Mouse (Mus musculus): ENCODE measurements around the gene Mettl2. TPM values are rescaled to one million over a fixed set of nuclear protein-coding genes. Genes with fewer than 3 reads are reported as not detected.
"Not testable (repeated sequence)": the region's sequence is repeated elsewhere in the genome, so short reads cannot be mapped to it uniquely, and the experiment has no call there.

Mettl2 gene
- total RNA-seq (2021): 10 to 100 TPM; 13.0 to 13.7 TPM
- long read RNA-seq, experiment 1, partial matches to known transcripts: 1 of 11 reads
- long read RNA-seq, experiment 1, other reads (novel, unspliced or antisense): 7 of 11 reads
- long read RNA-seq, experiment 2, transcript Mettl2-201 (9 exons, 1,867 nt): major isoform, 5 of 9 reads
- long read RNA-seq, experiment 2, partial matches to known transcripts: 1 of 9 reads
- long read RNA-seq, experiment 2, other reads (novel, unspliced or antisense): 3 of 9 reads

GRCm38 (mm10) chr11:105125735-105126519 lies at the start of gene Mettl2:
Gene Mettl2, plus strand, starts transcription at chr11:105126425.
- DNase-seq (ENCODE audit: low spot score in 2 of 2): peak; percentile 84

GRCm38 (mm10) chr11:105112448-105112847 lies 13.8 kb upstream of the Mettl2 start:
- DNase-seq (ENCODE audit: low spot score in 2 of 2): not testable (repeated sequence)

- DNase-seq (ENCODE audit: low spot score in 2 of 2): no peak
These were observed 8.4 kb upstream of the Mettl2 start for GRCm38 (mm10) chr11:105117814-105118213.

- DNase-seq (ENCODE audit: low spot score in 2 of 2): no peak
These were observed 5.6 kb upstream of the Mettl2 start for GRCm38 (mm10) chr11:105120551-105121061.

- not testable (repeated sequence) for DNase-seq (ENCODE audit: low spot score in 2 of 2)
These were observed 4.4 kb upstream of the Mettl2 start for GRCm38 (mm10) chr11:105121792-105122191.

DNA sequence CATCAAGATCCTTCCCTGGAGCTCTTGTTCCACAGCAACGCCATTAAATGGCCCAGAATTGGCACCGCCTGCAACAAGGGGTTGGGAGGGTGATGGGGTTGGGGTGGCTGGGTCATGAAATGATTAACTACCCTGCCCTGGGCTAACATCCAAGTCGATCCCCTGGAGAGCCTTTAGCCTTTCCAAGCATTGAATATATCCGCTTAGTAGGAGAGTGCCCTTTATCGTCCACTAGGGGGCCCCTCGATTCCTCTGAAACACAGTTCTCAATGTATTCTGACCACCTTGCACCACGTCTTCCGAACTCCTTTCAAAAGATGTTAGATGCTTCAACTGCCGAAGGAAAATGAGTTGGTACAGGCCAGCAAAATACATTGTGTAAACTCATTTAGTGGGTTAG lies 2.2 kb upstream of the Mettl2 start:
- no peak for DNase-seq (ENCODE audit: low spot score in 2 of 2)

DNA sequence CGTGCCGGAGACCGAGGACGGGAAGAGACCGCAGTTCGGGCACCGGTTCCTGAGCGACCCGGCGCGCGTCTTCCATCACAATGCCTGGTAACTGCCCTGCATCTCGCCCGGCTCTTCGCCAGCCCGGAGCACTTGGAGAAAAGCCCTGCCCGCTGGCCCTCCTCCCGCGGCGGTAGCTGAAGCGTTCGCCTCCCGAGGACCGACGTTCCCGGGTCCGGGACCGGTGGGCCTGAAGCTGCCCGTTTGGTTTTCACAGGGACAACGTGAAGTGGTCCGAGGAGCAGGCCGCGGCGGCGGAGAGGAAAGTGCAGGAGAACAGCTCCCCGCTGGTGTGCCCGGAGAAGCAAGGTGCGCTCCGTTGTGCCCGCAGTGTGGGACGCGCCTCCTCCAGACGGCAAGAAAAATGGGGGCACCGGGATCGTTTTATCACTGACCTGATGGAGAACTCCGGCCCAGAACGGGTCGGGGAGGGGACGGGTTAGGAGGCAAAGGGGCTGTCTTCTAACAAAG lies 350 bp downstream of the Mettl2 start:
- no peak for DNase-seq (ENCODE audit: low spot score in 2 of 2)

DNA sequence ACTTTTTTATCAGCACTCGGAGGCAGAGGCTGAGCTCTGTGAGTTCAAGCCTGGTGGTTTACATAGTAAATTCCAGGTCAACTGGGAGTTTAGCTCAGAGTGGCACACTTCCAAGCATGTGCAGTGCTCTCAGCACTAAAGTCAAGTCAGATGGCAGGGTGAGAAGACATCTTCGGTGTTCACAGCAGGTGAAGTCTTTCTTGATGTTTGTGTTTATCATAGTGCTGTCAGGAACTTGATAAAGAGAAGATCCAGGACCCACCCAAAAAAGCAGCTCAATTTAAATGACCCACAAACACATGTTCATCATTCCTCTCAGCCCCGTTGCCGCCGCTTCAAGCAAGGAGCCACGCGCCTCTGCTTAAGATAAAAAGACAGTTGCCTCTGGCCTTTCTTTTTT lies 9.5 kb downstream of the Mettl2 start:
- DNase-seq (ENCODE audit: low spot score in 2 of 2): no peak

DNA sequence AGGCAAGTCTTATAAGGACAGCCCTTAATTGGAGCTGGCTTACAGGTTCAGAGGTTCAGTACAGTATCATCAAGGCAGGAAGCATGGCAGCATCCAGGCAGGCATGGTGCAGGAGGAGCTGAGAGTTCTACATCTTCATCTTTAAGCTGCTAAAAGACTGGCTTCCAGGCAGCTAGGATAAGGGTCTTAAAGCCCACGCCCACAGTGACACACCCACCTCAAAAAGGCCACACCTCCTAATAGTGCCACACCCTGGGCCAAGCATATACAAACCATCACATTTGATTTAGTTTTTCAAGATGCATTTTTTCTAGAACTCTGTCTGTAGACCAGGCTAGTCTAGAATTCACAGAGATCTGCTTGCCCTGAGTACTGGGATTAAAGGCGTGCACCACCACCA lies 11.0 kb downstream of the Mettl2 start:
- not testable (repeated sequence) for DNase-seq (ENCODE audit: low spot score in 2 of 2)

- DNase-seq (ENCODE audit: low spot score in 2 of 2): not testable (repeated sequence)
These were observed 14.3 kb downstream of the Mettl2 start for GRCm38 (mm10) chr11:105140512-105140911.

GRCm38 (mm10) chr11:105141115-105141514 lies 14.9 kb downstream of the Mettl2 start:
- no peak for DNase-seq (ENCODE audit: low spot score in 2 of 2)

DNA sequence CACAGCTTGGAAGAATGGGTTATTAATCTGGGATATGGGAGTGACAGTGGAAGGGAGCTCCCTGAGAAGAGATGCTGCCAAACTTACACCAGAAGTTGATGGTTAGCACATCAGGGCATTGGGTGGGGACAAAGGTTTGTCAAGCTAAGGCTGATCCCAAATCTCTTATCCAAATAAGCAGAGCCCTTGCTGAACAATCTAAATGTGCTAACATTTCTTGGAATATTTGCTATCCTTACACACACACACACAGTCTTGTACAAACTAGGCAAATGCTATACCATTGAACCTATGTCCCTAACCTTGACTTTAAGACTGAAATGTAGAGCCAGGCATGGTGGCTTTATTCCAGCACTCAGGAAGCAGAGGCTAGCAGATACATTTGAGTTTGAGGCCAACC lies 17.3 kb downstream of the Mettl2 start:
- no peak for DNase-seq (ENCODE audit: low spot score in 2 of 2)

DNA sequence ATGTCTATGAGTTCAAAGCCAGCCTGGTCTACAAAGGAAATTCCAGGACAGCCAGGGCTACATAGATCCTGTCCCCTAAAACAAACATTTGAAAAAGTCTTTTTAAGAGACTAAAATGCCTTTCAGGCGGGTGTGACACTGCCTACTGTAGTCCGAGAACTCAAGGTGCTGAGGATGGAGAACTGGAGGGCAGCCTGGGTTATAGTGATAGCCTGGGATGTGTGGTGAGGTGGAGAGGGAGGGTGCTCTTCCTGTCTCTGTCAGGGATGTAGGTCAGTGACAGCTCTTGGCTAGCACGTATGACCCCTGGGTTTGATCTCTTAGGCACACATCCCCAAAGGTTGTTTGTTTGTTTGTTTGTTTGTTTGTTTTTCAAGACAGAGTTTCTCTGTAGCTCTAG lies 17.9 kb downstream of the Mettl2 start:
- DNase-seq (ENCODE audit: low spot score in 2 of 2): no peak

GRCm38 (mm10) chr11:105144508-105145210 lies 18.4 kb downstream of the Mettl2 start:
- DNase-seq (ENCODE audit: low spot score in 2 of 2): no peak

GRCm38 (mm10) chr11:105145211-105145610 lies 19.0 kb downstream of the Mettl2 start:
- DNase-seq (ENCODE audit: low spot score in 2 of 2): no peak

GRCm38 (mm10) chr11:105146593-105146992 lies 20.4 kb downstream of the Mettl2 start, which contains the start of gene Gm10842:
Gene Gm10842, plus strand, starts transcription at chr11:105146893.
- no peak for DNase-seq (ENCODE audit: low spot score in 2 of 2)

DNA sequence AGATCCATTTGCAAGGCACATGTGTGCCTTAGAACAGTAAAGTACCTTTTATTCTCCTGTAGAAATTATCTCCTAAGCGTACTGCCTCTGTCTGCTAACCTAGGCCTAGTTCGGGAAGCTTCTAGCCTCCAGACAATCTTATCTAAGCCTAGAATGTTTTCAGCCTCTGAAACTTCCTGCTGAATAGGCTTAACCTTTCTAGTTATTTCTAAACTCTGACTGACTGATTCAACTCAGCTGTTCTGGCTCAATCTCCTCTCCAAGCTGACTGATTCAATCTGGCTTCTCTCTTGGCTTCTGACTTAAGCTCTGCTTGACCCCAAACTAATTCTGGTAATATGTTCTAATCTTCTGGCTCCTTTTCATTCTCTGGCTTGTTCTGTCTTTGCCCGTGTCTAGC lies 23.1 kb downstream of the Mettl2 start:
- no peak for DNase-seq (ENCODE audit: low spot score in 2 of 2)

DNA sequence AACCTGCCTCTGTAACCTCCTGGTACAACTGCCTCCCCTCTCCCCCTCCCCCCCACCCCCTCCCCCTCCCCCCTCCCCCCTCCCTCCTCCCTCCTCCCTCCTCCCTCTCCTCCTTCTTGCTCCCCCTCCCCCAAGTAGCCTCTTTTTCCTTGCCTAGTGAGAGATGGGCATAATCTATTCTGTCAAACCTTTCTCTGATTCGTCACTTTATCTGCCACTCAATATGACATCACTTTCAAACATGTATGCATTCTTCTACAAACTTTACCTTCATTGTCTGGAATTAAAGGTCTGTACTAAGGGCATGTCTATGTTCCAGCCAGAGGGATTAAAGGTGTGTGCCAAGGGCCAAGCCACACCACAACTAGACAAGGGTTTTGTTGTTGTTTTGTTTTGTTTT lies 23.5 kb downstream of the Mettl2 start:
- no peak for DNase-seq (ENCODE audit: low spot score in 2 of 2)

GRCm38 (mm10) chr11:105150691-105151090 lies 24.5 kb downstream of the Mettl2 start:
- DNase-seq (ENCODE audit: low spot score in 2 of 2): no peak

GRCm38 (mm10) chr11:105151226-105152016 lies 25.2 kb downstream of the Mettl2 start:
- DNase-seq (ENCODE audit: low spot score in 2 of 2): no peak

DNA sequence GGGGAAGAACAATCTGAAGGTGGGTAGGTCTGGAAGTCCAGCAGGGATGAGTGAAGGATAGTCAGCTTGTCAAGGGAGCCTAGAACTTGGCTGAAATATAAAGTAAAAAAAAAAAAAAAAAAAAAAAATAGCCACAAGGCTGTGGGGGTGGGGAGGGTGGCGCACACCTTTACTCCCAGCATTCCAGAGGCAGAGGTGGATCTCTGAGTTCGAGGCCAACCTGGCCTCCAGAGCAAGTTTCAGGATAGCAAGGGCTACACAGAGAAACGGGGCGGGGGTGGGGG lies 25.7 kb downstream of the Mettl2 start:
- no peak for DNase-seq (ENCODE audit: low spot score in 2 of 2)
